Mouse (Mus musculus): ENCODE measurements at regions not wholly inside any gene's neighbourhood (a gene's known extent, or its start where the extent isn't known, plus 50 kb on each side); places are given as distances from the start of the nearest gene placed in this dataset.

GRCm38 (mm10) chr9:41216248-41216647 lies 54.8 kb upstream of the Ubash3b start:
- DNase-seq (ENCODE audit: low spot score) = no peak

GRCm38 (mm10) chr9:41215026-41215425 lies 53.5 kb upstream of the Ubash3b start:
- DNase-seq (ENCODE audit: low spot score) = no peak

GRCm38 (mm10) chr9:41212943-41213529 lies 51.5 kb upstream of the Ubash3b start:
- no peak for DNase-seq (ENCODE audit: low spot score)

GRCm38 (mm10) chr9:41212303-41212901 lies 50.9 kb upstream of the Ubash3b start:
- no peak for DNase-seq (ENCODE audit: low spot score)

- no peak for DNase-seq (ENCODE audit: low spot score)
Observed at GRCm38 (mm10) chr9:41211865-41212302, 50.4 kb upstream of the Ubash3b start.

Measured in MN1 (cell line).